Mouse (Mus musculus) hindbrain, embryonic 11.5 days (tissue): Measurements from ENCODE around the gene Insl5. TPM values are rescaled to one million over a fixed set of nuclear protein-coding genes. Genes with fewer than 3 reads are reported as not detected.
A peak's percentile ranks its signal among the peaks of the same experiment; 100 is the strongest.

ENCODE experiments used
- ATAC-seq: fragments of 200-750 bp; cut with Nextera tagmentation; 2 replicates; pipeline ENCODE4 v1.8.0; 2017; ENCODE audit warnings: mild to moderate bottlenecking, moderate TSS enrichment, moderate library complexity; ENCODE audit not compliant: low FRiP score
- DNase-seq: peaks from one replicate; pipeline ENCODE4 v3.0.0-alpha.2; 2015; ENCODE audit warnings: low spot score
- H3K27ac ChIP-seq: fragments of 300-500 bp; sonication (generic); 2 replicates; pipeline ENCODE4 v1.5.1; 2014; ENCODE audit warnings: mild to moderate bottlenecking, low read depth, low read length
- H3K27me3 ChIP-seq: fragments of 300-500 bp; sonication (generic); 2 replicates; pipeline ENCODE4 v1.6.1; 2014; ENCODE audit warnings: mild to moderate bottlenecking, low read length, moderate library complexity, mixed read lengths; ENCODE audit not compliant: control insufficient read depth, insufficient read depth
- H3K36me3 ChIP-seq: fragments of 300-500 bp; sonication (generic); 2 replicates; pipeline ENCODE4 v1.6.1; 2014; ENCODE audit warnings: mild to moderate bottlenecking, low read length, moderate library complexity, mixed read lengths; ENCODE audit not compliant: control insufficient read depth, insufficient read depth
- H3K4me1 ChIP-seq: fragments of 300-500 bp; sonication (generic); replicated peaks from 2 replicates; pipeline ENCODE4 v1.6.1; 2014; ENCODE audit warnings: low read length, mixed read lengths; ENCODE audit not compliant: control insufficient read depth, insufficient read depth
- H3K4me2 ChIP-seq: fragments of 300-500 bp; sonication (generic); replicated peaks from 2 replicates; pipeline ENCODE4 v1.6.1; 2014; ENCODE audit warnings: mild to moderate bottlenecking, low read depth, low read length
- H3K4me3 ChIP-seq: fragments of 300-500 bp; sonication (generic); 2 replicates; pipeline ENCODE4 v1.5.1; 2014; ENCODE audit warnings: low read depth, low read length
- H3K9ac ChIP-seq: fragments of 300-500 bp; sonication (generic); 2 replicates; pipeline ENCODE4 v1.6.1; 2014; ENCODE audit warnings: low read depth, low read length
- H3K9me3 ChIP-seq: fragments of 300-500 bp; sonication (generic); 2 replicates; pipeline ENCODE4 v1.6.1; 2016; ENCODE audit warnings: low read length; ENCODE audit not compliant: control insufficient read depth
- WGBS: fragments of 180-500 bp; shearing (Covaris S2); extraction: QIAGEN DNeasy Blood & Tissue Kit; methylation state at CpG from one replicate; pipeline ENCODE4 v1.1.7; 2014; 5-methylcytosine and 5-hydroxymethylcytosine counted together
- polyA plus RNA-seq: library from polyadenylated mRNA; unstranded; fragments of >200 nt; fragmentation: Nextera tagmentation; extraction: Ambion mirVana; gene quantifications from 2 replicates; pipeline ENCODE4 v1.2.1, GENCODE M21; 2014

Insl5 gene
- polyA plus RNA-seq, 1 experiment from 2014 or later: 0.69 TPM

GRCm38 (mm10) chr4:103039103-103039837 lies 12.6 kb upstream of the Insl5 start:
- H3K27me3 ChIP-seq: no peaks in the 10 kb centered on the region
- H3K4me3 ChIP-seq: no peak overlapping the region
- ATAC-seq (no peak), DNase-seq (no peak)
- no peak overlapping the region for H3K4me2 ChIP-seq
- no peaks in the 10 kb centered on the region for H3K36me3 ChIP-seq
- no peaks in the 10 kb centered on the region for H3K9me3 ChIP-seq
- 83% methylated on average over 14 of the region's 14 CpGs for WGBS
- H3K27ac ChIP-seq: no peak overlapping the region
- H3K9ac ChIP-seq: no peak overlapping the region
- H3K4me1 ChIP-seq: no peaks in the 10 kb centered on the region

DNA sequence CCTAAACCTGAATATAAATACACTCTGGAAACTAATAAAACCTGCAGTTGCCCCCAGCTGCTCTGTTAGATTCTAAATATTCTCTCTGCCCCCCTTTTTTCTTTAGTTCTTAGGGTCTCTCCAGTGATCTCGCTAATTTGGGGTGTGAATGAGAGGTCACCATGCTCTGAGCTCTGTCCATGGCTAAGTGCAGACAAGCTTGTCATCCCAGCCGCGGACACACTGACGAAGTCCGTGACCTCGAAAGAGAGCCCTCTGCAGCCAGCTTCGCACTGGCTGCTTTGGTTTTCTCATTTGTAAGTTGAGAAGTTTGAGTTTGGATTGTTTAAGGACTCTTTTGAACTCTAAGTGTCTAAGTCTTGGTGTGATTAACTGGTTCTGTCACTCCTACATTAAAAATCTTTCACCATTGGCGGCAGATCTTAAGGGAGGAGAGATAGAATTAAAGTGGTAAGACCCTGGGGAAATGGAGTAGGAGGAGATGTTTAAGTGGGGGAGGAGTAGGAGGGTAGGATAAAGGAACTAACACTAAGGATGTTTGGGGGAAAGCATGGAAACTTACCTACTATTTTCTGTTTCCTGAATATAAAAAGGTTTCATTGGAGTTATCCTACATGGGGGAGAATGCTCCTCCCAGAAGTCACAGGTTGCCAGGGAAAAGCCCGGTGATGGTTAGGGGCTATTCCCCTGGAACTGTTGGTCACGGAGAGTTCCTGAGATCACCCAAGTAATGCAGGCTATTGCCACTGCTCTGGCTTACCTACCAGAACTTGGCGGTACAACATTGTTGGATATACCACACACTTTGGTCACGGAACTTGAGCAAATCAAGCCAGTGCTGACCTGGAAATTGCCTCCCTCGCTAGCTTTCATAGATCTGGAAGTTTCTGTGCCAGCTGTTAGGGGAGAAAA lies 1.8 kb upstream of the Insl5 start:
- Histone ChIP-seq H3K27ac (no peak overlapping the region), H3K4me1 (no peaks in the 10 kb centered on the region), H3K9me3 (no peaks in the 10 kb centered on the region), H3K27me3 (no peaks in the 10 kb centered on the region), H3K4me2 (no peak overlapping the region), H3K36me3 (no peaks in the 10 kb centered on the region), H3K9ac (no peak overlapping the region), H3K4me3 (no peak overlapping the region)
- 68% methylated on average over 13 of the region's 13 CpGs for WGBS
- ATAC-seq (no peak), DNase-seq (no peak)

GRCm38 (mm10) chr4:103027745-103028144 lies 1.1 kb upstream of the Insl5 start:
- no peaks in the 10 kb centered on the region for H3K4me1 ChIP-seq
- WGBS: 86% methylated on average over 7 of the region's 7 CpGs
- DNase-seq (no peak), ATAC-seq (no peak)
- no peaks in the 10 kb centered on the region for H3K9me3 ChIP-seq
- H3K4me2 ChIP-seq: no peak overlapping the region
- H3K27ac ChIP-seq: no peak overlapping the region
- no peaks in the 10 kb centered on the region for H3K36me3 ChIP-seq
- H3K4me3 ChIP-seq: no peak overlapping the region
- H3K27me3 ChIP-seq: no peaks in the 10 kb centered on the region
- H3K9ac ChIP-seq: no peak overlapping the region

- H3K36me3 ChIP-seq: no peaks in the 10 kb centered on the region
- H3K27me3 ChIP-seq: no peaks in the 10 kb centered on the region
- no peak overlapping the region for H3K4me3 ChIP-seq
- H3K4me1 ChIP-seq: no peaks in the 10 kb centered on the region
- no peak overlapping the region for H3K4me2 ChIP-seq
- 11% methylated on average over 4 of the region's 4 CpGs for WGBS
- peak; percentile 15 for DNase-seq
- no peak overlapping the region for H3K27ac ChIP-seq
- H3K9ac ChIP-seq: no peak overlapping the region
- H3K9me3 ChIP-seq: no peaks in the 10 kb centered on the region
- ATAC-seq: no peak
These were observed 13.2 kb downstream of the Insl5 start for GRCm38 (mm10) chr4:103013490-103013889.

DNA sequence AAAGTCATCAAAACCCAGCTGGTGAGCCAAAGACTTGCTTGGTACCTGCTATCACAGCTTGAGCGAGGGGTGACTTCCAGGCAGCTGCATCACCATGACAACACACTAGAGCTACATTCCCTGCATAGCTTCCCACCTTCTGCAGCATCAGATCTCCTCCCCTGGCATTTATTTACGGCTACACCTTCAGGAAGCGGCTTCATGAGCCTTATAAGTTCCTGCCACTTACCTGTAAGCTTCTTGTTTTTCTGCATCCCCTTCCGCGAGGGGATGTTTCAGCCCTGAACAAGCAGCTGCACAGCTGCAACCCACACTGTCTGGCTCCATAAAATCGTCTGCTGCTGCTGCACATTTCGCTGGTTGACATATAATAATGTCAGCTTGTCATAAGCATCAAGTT lies 14.8 kb downstream of the Insl5 start:
- Histone ChIP-seq H3K4me3 (no peak overlapping the region), H3K9ac (no peak overlapping the region), H3K36me3 (no peaks in the 10 kb centered on the region), H3K4me2 (no peak overlapping the region), H3K4me1 (no peaks in the 10 kb centered on the region), H3K27ac (no peak overlapping the region), H3K9me3 (no peaks in the 10 kb centered on the region), H3K27me3 (no peaks in the 10 kb centered on the region)
- WGBS: 42% methylated on average over 7 of the region's 7 CpGs
- DNase-seq: no peak
- ATAC-seq: no peak

- DNase-seq (no peak), ATAC-seq (no peak)
- 90% methylated on average over 4 of the region's 4 CpGs for WGBS
- Histone ChIP-seq H3K36me3 (no peaks in the 10 kb centered on the region), H3K27ac (no peak overlapping the region), H3K4me2 (no peak overlapping the region), H3K4me1 (no peaks in the 10 kb centered on the region), H3K27me3 (no peaks in the 10 kb centered on the region), H3K4me3 (no peak overlapping the region), H3K9me3 (no peaks in the 10 kb centered on the region), H3K9ac (no peak overlapping the region)
These were observed 15.9 kb downstream of the Insl5 start for GRCm38 (mm10) chr4:103010734-103011133.

DNA sequence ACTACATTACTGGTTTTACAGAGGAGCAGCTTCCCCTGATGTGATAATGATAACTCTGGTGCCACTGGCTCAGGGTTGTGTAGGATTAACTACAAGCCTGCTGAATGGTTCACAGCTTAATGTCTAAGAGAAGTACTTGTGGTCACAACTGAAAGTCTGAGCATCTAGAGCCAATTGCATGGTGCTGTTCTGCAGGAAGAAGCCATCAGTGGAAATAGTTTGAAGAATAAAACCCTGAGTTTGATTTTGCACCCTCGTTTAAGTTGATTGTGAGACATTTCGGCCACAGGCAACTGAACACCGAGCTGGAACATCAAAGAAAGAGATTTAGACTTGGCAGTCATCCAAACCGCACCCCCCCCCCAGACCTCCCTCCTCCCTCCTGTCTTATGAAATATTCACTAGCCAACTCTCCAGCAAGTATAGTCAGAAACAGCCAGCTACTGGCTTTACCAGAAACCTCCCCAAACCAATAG lies 19.7 kb downstream of the Insl5 start:
- H3K27ac ChIP-seq: no peak overlapping the region; the same call in 1 of the 2 replicates
- 0 out of 2 replicates have a peak, but pooled peaks have one; percentile 45 for ATAC-seq
- peak; percentile 44 for DNase-seq

DNA sequence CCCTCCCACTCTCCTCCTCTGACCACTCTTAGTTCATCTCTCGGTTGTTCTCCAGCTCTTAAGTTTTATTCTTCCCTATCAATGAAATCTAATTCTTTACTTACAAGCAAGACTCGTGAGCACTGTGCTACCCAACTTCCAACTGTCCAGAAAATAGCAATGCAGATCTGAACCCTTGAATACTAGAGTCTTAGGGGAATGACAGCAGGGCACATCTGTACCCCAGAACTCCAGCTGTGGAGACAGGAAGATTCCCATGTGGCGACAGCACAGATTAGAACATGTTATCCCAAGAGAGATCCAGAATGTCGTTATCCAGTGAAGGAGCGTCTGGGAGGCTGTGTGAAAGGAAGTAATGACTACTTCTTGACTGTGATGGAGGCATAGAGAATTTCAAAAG lies 20.4 kb downstream of the Insl5 start:
- H3K4me1 ChIP-seq: no peaks in the 10 kb centered on the region
- DNase-seq: no peak
- H3K9ac ChIP-seq: no peak overlapping the region
- no peak overlapping the region for H3K27ac ChIP-seq
- ATAC-seq: no peak
- H3K36me3 ChIP-seq: no peaks in the 10 kb centered on the region
- H3K4me3 ChIP-seq: no peak overlapping the region
- no peaks in the 10 kb centered on the region for H3K9me3 ChIP-seq
- H3K4me2 ChIP-seq: no peak overlapping the region
- no peaks in the 10 kb centered on the region for H3K27me3 ChIP-seq
- WGBS: 66% methylated on average over 5 of the region's 5 CpGs

More for the DNA sequence above, 19.7 kb downstream of the Insl5 start:
- no peaks in the 10 kb centered on the region for H3K36me3 ChIP-seq
- no peaks in the 10 kb centered on the region for H3K4me1 ChIP-seq
- no peak overlapping the region for H3K4me3 ChIP-seq
- no peak overlapping the region for H3K9ac ChIP-seq
- H3K4me2 ChIP-seq: no peak overlapping the region
- H3K9me3 ChIP-seq: no peaks in the 10 kb centered on the region
- H3K27me3 ChIP-seq: no peaks in the 10 kb centered on the region
- WGBS: 39% methylated on average over 4 of the region's 4 CpGs
